Mouse (Mus musculus): ENCODE measurements around the gene Hdac5.

Gene Hdac5

GRCm38 (mm10) chr11:102230006-102230741, at the start of gene Hdac5:
Gene Hdac5, minus strand, starts transcription at chr11:102230166.
- peak; percentile 98 for DNase-seq (ENCODE audit: low read depth, low spot score)

DNA sequence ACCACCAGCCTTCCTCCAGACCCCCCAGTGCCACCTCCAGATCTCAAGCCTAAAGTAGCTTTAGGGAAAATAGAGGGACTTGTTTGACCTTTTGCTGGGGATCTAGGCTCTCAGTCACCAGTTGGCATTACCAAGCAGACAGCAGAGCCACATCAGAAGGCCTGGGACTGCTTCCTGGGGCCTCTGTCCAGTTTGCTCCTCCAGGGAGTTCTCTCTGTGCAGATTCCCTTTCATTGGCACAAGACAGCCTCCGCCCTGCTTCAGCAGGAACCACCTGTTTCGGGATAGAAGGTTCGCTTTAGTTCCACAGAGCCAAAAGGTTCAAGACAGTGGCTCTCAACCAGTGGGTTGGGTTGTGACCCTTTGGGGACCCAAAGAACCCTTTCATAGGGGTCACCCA, 49.6 kb upstream of the Hdac5 start:
- DNase-seq (ENCODE audit: low read depth, low spot score), result no peak

GRCm38 (mm10) chr11:102277754-102278153, 47.8 kb upstream of the Hdac5 start:
- DNase-seq (ENCODE audit: low read depth, low spot score), result no peak

- DNase-seq (ENCODE audit: low read depth, low spot score), result peak; percentile 48
Observed at GRCm38 (mm10) chr11:102276411-102276915, 46.5 kb upstream of the Hdac5 start.

GRCm38 (mm10) chr11:102268520-102269244, 38.7 kb upstream of the Hdac5 start, which contains the start of gene Asb16:
Gene Asb16, plus strand, starts transcription at chr11:102268743.
- DNase-seq (ENCODE audit: low read depth, low spot score), result no peak

DNA sequence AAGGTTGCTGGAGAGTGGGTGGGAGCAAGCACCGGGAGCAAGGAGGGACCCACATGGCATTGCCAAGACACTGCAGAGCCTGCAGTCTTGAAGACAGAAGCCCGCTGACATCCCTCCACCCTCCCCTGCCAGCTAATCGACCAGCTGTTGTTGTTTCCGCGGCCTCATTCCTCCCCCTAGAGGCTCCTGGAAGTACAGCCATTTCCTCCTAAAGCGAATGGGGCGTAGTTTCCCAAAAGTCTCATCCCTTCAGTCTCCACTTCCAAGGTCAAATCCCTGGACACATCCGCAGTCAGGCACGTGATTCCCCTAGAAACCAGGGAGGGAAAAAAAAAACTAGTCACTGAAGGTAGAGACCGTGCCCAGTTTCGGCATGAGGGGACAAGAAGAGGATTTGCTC, 37.5 kb upstream of the Hdac5 start:
- peak; percentile 65 for DNase-seq (ENCODE audit: low read depth, low spot score)

- DNase-seq (ENCODE audit: low read depth, low spot score), result no peak
Observed at GRCm38 (mm10) chr11:102266631-102267355, 36.8 kb upstream of the Hdac5 start.

DNA sequence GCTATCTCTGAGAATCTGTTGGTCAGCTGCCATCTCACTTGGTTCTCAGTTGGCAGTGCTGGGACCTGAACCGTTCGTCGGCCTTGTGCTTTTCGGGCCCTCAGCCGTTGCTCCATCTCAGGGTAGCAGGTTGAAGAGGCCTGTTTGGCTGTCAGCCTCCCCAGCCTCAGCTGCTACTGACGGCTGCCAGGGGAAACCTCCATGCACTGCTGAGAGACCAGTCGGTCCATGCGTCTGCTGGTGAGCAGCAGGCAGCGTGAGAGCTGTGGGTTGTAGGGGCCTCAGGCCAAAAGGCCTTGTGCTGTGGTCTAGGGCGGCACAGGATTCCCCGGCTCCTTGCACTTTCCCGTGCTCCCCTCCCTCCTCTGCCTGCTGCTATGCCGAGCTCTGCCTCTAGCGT, 35.9 kb upstream of the Hdac5 start:
- no peak for DNase-seq (ENCODE audit: low read depth, low spot score)

DNA sequence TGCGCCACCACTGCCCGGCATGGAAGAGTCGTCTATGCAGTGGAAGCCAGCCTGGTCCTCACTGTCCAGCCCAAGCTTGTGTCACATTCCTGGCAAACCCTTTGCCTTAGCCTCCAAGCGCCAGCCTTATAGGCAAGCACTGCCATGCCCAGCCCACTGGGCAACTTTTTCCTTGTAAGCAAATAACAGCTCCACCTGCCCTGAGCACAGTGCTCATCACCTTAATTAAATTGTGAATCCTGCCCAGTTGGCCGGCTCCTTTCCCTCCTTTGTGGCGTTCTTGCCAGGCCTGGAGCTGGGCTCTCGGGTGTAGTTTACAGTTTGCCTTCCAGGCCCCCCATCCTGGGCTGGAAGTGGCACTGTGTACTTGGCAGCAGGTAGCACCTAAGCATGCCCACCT, 33.2 kb upstream of the Hdac5 start:
- no peak for DNase-seq (ENCODE audit: low read depth, low spot score)

DNA sequence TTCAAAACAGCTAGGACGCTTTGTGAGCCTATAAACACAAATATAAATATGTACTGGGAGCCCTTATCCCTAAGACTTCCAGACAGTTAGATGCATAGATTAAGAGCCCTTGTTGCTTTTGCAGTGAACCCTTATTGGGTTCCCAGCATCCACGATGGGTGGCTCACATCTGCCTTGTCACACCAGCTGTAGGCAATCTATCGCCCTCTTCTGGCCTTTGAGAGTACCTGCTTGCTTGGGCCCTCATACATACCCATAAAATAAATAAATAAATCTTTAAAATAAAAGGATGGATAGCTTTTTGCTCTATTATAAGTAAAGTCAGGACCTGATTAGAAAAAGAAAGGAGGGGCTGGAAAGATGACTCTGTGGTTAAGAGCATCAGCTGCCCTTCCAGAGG, 28.6 kb upstream of the Hdac5 start:
- no peak for DNase-seq (ENCODE audit: low read depth, low spot score)

- no peak for DNase-seq (ENCODE audit: low read depth, low spot score)
Observed at GRCm38 (mm10) chr11:102258095-102258494, 28.1 kb upstream of the Hdac5 start.

DNA sequence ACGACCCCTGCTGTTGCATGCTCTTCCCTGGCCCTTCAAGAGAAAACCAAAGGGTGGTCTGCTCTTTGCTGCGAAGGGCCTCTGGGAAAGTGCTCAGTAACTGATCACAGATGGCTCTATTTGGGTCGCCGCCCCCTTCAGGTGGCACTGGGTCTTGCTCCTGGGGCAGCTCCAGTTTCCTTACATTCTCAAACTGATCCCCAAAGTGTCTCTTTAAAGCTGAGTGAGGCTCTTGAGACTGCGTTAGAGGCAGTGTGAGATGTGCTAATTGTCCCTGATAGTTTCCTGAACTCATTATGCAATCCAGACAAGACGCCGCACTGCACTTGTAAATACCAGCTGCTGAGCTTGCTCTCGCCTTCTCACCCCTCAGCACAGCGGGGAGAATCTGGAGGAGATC, 27.5 kb upstream of the Hdac5 start:
- peak; percentile 48 for DNase-seq (ENCODE audit: low read depth, low spot score)

DNA sequence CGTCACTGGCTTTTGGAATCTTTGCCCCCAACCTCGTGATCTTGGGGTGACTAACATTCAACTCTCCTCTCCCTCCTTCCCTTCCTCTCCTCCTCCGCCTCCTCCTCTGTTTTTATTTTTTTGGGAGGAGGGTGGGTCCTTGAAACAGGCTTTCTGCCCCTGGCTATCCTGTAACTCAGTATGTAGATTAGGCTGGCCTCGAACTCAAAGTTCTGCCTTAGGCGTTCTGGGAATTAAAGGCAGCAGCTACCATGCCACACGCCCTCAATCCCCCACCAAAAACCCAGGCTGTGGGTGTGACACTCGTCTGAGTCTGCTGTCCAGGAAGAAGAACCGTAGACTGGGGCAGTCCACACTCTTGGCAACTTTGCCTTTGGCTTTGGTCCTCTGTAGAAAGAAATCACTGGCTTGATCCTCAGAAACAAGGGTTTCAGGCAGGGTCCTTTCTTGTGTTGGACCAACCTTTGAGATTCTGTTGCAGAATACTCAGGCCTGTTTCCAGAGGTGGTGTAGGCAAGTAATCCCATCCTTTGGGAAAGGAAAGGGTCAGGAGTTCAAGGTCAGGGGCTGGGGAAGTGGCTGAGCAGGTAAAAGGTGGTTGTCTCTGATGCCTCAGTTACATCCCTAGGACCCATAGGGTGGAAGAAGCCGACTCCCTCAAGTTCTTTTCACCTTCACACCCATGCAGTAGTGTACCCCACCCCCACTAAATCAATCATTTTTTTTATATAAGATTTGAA, 19.6 kb upstream of the Hdac5 start:
- DNase-seq (ENCODE audit: low read depth, low spot score), result no peak

- peak; percentile 99 for DNase-seq (ENCODE audit: low read depth, low spot score)
Observed at GRCm38 (mm10) chr11:102248630-102249230, 18.8 kb upstream of the Hdac5 start, which contains the start of gene BC030867. Gene BC030867, plus strand, starts transcription at chr11:102248882.

GRCm38 (mm10) chr11:102246871-102247270, 16.9 kb upstream of the Hdac5 start:
- DNase-seq (ENCODE audit: low read depth, low spot score), result no peak

DNA sequence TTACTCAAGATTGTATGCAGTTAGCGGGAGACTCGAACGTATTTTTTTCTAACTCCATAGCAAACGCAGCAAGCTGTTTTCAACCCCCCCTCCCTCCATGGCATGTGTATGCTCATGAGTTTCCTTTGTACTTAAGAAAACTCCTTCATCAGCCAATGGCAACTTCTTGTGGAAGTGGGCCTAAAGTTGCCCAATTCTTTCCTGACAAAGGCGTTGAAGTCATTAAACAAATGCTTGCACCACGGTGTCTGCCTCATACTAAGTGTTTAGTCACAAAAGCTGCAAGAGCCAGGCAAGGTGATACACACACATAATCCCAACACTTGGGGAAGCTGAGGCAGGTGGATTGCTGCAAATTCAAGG, 16.3 kb upstream of the Hdac5 start:
- DNase-seq (ENCODE audit: low read depth, low spot score), result no peak

GRCm38 (mm10) chr11:102245581-102246272, 15.8 kb upstream of the Hdac5 start:
- no peak for DNase-seq (ENCODE audit: low read depth, low spot score)

DNA sequence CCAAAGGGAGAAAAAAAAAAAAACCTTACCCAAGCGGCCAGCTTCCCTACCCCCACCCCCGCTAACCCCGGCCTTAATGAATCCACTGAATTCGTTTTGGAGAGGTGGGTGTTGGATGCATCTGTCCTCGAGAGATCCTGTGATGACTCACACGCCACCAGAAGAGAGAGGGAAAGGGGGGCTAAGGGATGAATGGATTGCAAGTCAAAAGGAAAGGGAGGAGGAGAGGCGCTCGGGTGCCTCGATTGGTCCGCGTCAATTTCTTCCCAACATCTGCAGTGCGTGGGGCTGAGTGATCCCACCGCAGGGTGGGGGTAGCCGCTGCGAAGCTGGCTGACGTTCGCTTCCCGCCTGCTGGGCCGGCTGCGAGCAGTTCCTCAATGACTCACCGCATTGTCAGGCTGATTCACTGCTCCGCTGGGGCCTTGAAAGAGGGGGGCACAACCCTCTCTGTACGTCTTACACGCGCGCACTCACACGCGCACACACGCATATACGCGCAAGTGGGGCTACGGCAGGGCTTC, 15.0 kb upstream of the Hdac5 start:
- peak; percentile 49 for DNase-seq (ENCODE audit: low read depth, low spot score)

GRCm38 (mm10) chr11:102241874-102242273, 11.9 kb upstream of the Hdac5 start:
- DNase-seq (ENCODE audit: low read depth, low spot score), result no peak

GRCm38 (mm10) chr11:102241246-102241645, 11.3 kb upstream of the Hdac5 start:
- no peak for DNase-seq (ENCODE audit: low read depth, low spot score)
